Mouse (Mus musculus) bone marrow macrophage, adult 2 months (primary cell): Measurements from ENCODE around the gene 4930503B20Rik. TPM values are rescaled to one million over a fixed set of nuclear protein-coding genes. Genes with fewer than 3 reads are reported as not detected.

ENCODE experiments used
- H3K27ac ChIP-seq: 2 replicates; pipeline ENCODE4 v1.5.1; 2012; ENCODE audit warnings: low read depth, low read length; ENCODE audit not compliant: insufficient read depth
- H3K4me1 ChIP-seq: 2 replicates; pipeline ENCODE4 v1.6.1; 2012; ENCODE audit warnings: low read length; ENCODE audit not compliant: control insufficient read depth, insufficient read depth
- H3K4me3 ChIP-seq: 2 replicates; pipeline ENCODE4 v1.5.1; 2012; ENCODE audit warnings: mild to moderate bottlenecking, low read length, moderate library complexity; ENCODE audit not compliant: insufficient read depth
- CTCF ChIP-seq: IDR thresholded peaks from 2 replicates; pipeline ENCODE4 v1.5.1; 2012; ENCODE audit warnings: low read depth, mild to moderate bottlenecking, low read length, moderate library complexity
- POLR2A ChIP-seq: IDR thresholded peaks from 2 replicates; pipeline ENCODE4 v1.6.1; 2012; ENCODE audit warnings: mild to moderate bottlenecking, low read depth, low read length, borderline replicate concordance
- polyA plus RNA-seq: library from polyadenylated mRNA; stranded (reverse); fragments of >200 nt; gene quantifications from 2 replicates; pipeline ENCODE4 v1.2.4, GENCODE M21; 2012; ENCODE audit not compliant: missing spikeins, insufficient read depth, insufficient read length

The 4930503B20Rik gene
- polyA plus RNA-seq, 1 experiment: not detected

GRCm38 (mm10) chr3:146604647-146605046 is 46.5 kb downstream of the 4930503B20Rik start:
- Histone ChIP-seq H3K27ac (no peak overlapping the region), H3K4me1 (peaks cover 10% of the 10 kb centered on the region), H3K4me3 (no peak overlapping the region)
- TF ChIP-seq POLR2A (no peak), CTCF (no peak)

DNA sequence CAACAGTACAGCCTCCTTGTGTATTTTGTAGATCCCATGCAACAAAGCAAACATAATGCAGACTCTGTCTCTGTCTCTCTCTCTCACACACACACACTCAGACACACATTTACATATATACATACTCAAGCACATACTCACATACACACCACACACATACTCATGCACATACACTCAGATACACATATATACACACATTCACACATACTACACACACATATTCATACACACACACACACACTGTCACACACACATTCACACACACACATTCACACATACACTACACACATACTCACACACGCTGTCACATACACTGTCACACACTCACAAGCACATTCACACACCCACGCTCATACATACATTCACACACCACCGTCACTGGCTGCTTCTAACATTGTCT is 48.6 kb downstream of the 4930503B20Rik start:
- TF ChIP-seq POLR2A: no peak
- no peak for TF ChIP-seq CTCF

GRCm38 (mm10) chr3:146601205-146601604 is 49.9 kb downstream of the 4930503B20Rik start:
- H3K4me1 ChIP-seq: no peaks in the 10 kb centered on the region
- H3K27ac ChIP-seq: no peak overlapping the region
- no peak overlapping the region for H3K4me3 ChIP-seq
- no peak for TF ChIP-seq CTCF
- TF ChIP-seq POLR2A: no peak

More for the DNA sequence above, 48.6 kb downstream of the 4930503B20Rik start:
- peaks cover 6% of the 10 kb centered on the region for H3K4me1 ChIP-seq
- H3K27ac ChIP-seq: no peak overlapping the region
- no peak overlapping the region for H3K4me3 ChIP-seq

GRCm38 (mm10) chr3:146599198-146599900 is 51.8 kb downstream of the 4930503B20Rik start:
- no peak overlapping the region for H3K4me3 ChIP-seq
- TF ChIP-seq POLR2A: no peak
- no peaks in the 10 kb centered on the region for H3K4me1 ChIP-seq
- H3K27ac ChIP-seq: no peak overlapping the region

DNA sequence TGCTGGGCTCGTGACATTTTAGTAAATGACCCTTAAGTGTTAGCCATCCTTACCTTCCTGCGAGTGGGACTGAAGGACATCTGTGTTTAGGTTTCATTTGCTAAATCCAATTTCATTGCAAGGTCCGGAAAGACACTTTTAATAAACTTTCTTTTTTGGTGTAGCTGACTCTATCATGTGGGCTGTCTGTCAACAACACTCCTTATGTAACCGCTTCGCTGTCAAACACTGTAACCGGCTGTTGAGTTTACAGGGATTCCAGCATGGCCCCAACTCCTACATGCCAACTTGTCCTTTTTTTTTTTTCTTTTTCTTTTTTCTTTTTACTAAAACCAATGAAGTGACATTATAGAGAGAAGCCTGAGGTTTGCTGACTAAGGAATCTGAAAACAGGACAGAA is 52.7 kb downstream of the 4930503B20Rik start:
- TF ChIP-seq CTCF (no peak), POLR2A (no peak)
- no peak overlapping the region for H3K27ac ChIP-seq

DNA sequence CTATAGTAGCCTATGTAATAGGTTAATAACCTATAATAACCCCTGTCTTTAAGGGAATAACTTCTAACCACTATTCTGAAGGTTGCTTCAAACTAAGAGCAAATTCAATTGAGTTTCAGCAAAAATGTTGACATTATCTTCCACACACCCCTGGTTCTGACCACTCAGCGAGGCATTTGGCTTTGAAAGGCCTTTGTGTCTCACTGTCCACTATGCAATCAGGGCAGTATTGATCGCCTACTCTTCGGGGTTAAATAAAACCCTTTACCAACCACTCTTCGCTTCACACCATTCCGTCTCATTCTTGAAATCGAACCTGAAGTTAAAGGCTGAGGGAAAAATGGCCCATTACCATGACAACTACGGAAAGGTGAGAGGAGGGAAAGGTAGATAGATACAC is 54.3 kb downstream of the 4930503B20Rik start:
- H3K4me1 ChIP-seq: peaks cover 7% of the 10 kb centered on the region
- H3K27ac ChIP-seq: no peak overlapping the region
- TF ChIP-seq CTCF (no peak), POLR2A (no peak)
- H3K4me3 ChIP-seq: no peak overlapping the region

More for the DNA sequence above, 52.7 kb downstream of the 4930503B20Rik start:
- Histone ChIP-seq H3K4me1 (no peaks in the 10 kb centered on the region), H3K4me3 (no peak overlapping the region)

- TF ChIP-seq POLR2A: no peak
- TF ChIP-seq CTCF: no peak
- Histone ChIP-seq H3K4me3 (no peak overlapping the region), H3K27ac (no peak overlapping the region), H3K4me1 (peaks cover 7% of the 10 kb centered on the region)
These were observed 54.7 kb downstream of the 4930503B20Rik start for GRCm38 (mm10) chr3:146596387-146596786.

DNA sequence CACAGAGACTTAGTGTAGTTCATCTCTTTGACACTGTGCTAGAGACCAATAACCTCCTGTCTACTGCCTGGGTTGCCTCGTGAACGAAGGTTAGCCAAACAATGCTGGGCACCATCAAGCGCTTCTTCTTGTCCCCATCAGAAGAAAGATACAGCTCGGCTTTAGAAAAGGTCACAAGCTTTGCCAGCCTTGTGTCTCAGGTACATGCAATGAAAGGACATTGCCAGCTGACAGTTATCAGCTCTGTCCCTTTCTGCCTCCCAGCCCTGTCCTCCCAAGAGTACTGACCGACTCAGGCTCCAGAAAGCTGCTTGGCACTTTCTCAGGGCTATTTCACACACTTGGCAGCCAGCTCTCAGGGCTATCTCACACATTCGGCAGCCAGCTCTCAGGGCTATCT is 55.7 kb downstream of the 4930503B20Rik start:
- no peak overlapping the region for H3K4me3 ChIP-seq
- no peak overlapping the region for H3K27ac ChIP-seq
- TF ChIP-seq POLR2A (no peak), CTCF (no peak)
- H3K4me1 ChIP-seq: peaks cover 7% of the 10 kb centered on the region

Other genes with a start within 250 kb of the 4930503B20Rik start
- 6.1 and 6.9 TPM in 2 replicates for gene Ssx2ip, start 246.7 kb downstream of the 4930503B20Rik start, polyA plus RNA-seq
- gene Ctbs, start 201.5 kb downstream of the 4930503B20Rik start, polyA plus RNA-seq: 27.2 and 31.6 TPM in 2 replicates
- gene Spata1, start 151.6 kb downstream of the 4930503B20Rik start, polyA plus RNA-seq: 4.0 and 7.2 TPM in 2 replicates
- 450 and 503 TPM in 2 replicates for gene Gng5, start 151.5 kb downstream of the 4930503B20Rik start, polyA plus RNA-seq
- 39.9 and 47.4 TPM in 2 replicates for gene Rpf1, start 129.9 kb downstream of the 4930503B20Rik start, polyA plus RNA-seq
- not detected in 2 replicates for gene Uox, start 80.9 kb downstream of the 4930503B20Rik start, polyA plus RNA-seq
- not detected in 2 replicates for gene Dnase2b, start 35.7 kb downstream of the 4930503B20Rik start, polyA plus RNA-seq
- gene Samd13, start 34.3 kb upstream of the 4930503B20Rik start, polyA plus RNA-seq: not detected in 2 replicates
- gene Prkacb, start 161.7 kb upstream of the 4930503B20Rik start, polyA plus RNA-seq: 107 and 120 TPM in 2 replicates
- gene Ttll7, start 201.1 kb upstream of the 4930503B20Rik start, polyA plus RNA-seq: not detected in 2 replicates